Mouse (Mus musculus) CD4-positive, CD25-positive, alpha-beta regulatory T cell, adult 4 months (primary cell): ENCODE data around the gene Epb41l2. TPM values are rescaled to one million over a fixed set of nuclear protein-coding genes. Genes with fewer than 3 reads are reported as not detected.
A peak's percentile ranks its signal among the peaks of the same experiment; 100 is the strongest.

Experiments
- ATAC-seq: one replicate; pipeline ENCODE4 v1.8.0; 2017
- polyA plus RNA-seq, 2 experiments: library from polyadenylated mRNA; unstranded; fragments of 100-300 nt; shearing (Covaris generic); gene quantifications; one replicate each; pipeline ENCODE4 v1.2.1; 2017

The Epb41l2 gene
- polyA plus RNA-seq, 2 experiments from 2014 or later = 19.1 to 20.1 TPM

DNA sequence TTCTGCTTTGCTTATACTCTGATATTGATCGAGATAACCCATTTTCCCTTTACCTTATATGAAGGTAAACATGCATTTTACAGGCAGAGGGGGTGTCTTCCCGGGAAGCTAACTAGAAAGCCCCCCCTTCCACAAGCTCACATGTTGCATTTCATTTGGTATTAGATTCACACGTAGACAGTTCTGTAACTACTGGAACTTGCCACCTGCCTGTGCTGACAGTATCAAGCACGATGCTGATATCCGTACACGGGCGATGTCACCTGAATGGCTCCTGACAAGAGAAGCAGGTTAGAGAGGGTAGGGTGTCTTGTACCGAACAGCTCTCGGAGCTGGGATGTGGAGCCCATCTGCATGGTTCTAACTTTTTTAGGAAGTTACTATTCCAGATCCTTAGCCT, 41.0 kb downstream of the Epb41l2 start:
- ATAC-seq = no peak

DNA sequence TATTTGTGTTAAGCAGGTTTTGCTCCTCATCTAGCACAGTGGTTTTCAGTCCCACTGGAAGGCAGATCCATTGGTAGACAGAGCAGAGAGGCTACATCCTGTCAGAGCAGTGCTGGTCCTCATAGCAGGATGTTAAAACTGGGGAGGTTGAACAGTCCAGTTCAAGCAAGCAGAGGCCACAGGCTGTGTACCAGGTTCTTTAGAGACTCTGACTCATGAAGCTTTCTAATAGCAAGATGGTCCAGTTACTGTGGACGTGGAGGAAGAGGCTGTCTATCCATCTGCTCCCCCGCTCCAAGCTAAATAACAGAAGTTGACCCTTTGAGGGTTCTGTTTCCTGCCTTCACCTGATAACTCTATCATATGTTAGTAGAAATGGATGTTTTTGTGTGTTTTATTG, 41.8 kb downstream of the Epb41l2 start:
- ATAC-seq = no peak

DNA sequence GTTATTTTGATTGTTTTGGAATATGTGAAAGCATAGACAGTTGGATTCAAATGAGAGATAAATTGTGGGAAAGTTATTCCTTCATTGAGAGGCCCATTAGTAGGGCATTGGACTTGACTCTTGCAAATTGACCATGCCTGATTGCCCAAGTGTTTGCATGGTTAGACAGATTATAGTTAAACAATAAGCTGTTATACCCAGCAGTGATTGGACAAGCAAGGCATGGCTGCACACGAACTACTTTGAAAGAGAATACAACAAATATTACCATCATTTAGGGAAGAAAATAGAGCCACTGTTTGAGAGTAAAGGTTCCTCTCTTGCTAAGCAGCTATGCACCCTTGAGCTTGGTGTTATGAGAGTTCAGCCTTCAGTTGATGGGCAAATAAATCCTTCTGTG, 43.3 kb downstream of the Epb41l2 start:
- ATAC-seq = no peak

DNA sequence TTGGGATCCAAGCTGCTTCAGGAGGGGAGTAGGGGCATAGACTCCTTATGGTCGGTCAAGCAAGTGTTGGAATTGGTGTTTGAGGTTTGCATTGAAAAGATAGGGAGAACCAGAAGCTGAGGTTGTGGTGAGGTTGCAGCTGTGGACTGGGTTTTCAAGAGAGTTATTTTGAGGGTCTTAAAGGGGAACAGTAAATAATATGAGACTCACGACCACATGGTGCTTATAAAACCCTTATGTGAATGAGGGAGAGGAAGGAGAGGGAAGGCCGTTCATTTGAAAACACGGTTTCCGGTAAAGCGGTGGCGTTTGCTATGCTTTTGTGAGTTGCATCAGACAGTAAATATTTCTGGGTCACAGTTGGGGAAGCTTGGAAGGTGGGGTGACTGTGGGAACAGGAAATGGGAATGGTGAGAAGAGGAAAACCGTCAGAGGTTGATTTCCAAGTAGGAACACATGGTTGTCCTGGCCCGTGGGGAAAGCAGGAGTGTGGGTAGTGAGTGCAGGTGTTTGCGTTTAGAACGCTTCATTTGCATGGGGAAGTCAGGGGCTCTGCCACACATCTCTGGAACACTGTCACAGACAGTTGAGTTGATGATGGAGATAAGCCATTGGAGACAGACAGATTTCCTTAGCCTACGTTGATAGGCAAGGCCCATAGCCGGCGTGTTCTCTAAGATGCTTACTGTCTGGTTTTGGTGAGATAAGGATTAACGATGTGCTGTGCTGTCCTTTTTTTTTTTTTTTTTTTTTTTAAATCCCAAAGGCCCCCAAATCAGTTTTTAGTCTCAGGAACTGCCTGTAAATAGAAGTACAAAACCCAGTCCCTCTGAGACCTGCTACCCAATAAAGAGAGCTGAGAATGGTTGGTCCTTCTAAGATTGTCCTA, 44.5 kb downstream of the Epb41l2 start:
- peak; percentile 46 for ATAC-seq

DNA sequence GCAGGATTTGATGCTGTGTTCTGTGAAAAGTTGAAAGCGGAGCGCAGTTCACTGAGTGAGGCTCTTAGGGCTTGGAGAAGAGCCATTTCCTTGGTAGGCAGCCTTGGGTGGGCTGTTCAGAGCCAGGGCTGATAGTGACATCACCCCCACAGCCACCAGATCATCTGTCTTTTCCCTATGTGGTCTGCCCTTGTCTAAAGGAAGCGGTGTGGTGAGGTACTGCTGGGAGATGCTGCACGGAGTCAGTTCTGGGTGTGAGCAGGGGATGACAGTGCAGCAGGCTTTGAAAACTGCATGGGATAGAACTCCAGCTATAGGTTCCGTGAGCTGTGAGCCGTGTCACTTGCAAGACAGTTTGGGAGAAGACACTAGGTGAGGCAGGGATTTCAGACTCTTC, 45.1 kb downstream of the Epb41l2 start:
- no peak for ATAC-seq

DNA sequence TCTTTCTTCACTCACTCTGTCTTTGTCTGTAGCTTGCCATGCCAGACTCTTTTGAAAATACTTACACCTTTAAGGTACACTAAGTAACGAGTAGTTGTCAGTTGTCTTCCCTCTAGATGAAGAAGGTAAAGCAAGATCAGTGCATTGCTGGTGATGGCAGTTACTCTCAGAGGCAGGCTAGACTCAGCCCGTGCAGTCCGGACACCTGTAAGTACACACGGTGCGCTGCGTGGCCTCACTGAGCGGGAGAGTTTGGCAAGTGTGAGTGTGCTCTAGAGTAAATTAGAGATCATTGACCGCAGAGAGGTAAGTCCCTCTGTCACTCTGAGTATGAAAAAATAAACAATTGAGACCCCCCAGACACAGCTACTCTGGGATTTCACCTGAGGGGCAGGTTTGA, 46.0 kb downstream of the Epb41l2 start:
- no peak for ATAC-seq

DNA sequence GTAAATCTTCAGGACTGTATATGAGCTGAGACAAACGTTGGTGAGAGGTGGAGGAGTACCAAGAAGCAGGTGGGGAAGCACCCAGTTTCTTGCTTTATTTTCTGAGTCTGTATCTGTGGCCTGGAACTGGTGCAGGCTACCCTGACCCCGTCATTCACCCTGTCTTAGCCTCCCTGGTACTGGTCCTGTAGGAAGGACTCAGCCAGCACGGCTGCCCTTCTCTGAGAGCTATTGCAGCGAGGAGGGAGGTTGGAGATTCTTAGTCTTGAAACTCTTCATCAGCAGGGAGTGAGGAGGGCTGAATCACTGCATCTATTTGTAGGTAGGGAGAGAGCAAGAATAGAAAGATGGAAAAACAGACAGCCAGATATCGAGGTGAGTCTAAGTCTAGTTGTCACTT, 47.1 kb downstream of the Epb41l2 start:
- ATAC-seq = no peak

DNA sequence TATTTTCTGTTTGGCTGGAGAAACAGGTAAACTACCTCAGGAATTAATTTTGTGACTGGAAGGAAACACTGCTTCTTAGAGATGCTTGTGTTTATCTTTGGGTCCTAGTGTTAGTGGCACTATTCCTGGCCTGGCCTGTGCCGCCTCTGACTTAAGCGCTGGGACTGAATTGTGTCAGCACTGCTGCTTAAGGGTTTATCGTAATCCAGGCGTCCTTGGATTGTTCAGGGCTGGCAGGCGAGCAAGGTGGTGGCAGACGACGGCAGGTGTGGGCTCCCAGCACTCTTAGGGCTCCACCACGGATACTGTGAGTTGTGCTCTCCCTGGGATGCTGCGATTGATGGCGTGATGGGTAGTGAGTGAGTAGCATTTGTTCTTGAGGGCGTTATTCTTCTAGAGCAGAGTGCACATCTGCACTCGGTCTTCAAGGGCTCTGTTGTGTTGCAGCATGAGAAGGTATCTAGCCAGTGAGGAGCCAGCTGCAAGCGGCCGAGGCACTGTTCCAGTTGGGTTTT, 48.6 kb downstream of the Epb41l2 start:
- no peak for ATAC-seq

DNA sequence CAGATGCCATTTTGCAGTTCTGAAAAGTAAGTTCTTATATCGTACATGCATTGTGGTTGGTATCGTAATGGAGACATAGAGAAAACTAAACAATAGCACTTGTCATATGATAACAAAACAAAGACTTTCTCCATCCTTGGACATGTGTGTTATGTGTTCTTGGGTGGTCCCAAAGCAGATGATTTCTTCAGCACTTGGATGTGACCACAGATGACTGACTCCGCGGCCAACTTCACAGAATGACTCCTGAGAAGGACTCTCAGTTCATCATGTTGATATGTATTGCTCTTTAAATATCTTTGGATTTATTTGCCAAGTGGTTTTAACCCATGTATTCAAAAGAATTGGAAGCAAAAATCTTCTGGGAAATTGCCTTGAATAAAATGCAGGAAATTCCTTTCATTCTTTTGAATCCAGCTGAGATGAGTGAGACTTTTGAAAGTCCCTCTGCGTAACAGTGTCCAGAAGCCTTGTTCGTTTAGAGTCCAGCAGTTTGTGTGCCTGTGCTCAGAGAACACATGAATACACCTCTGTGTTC, 52.3 kb downstream of the Epb41l2 start:
- ATAC-seq = no peak

DNA sequence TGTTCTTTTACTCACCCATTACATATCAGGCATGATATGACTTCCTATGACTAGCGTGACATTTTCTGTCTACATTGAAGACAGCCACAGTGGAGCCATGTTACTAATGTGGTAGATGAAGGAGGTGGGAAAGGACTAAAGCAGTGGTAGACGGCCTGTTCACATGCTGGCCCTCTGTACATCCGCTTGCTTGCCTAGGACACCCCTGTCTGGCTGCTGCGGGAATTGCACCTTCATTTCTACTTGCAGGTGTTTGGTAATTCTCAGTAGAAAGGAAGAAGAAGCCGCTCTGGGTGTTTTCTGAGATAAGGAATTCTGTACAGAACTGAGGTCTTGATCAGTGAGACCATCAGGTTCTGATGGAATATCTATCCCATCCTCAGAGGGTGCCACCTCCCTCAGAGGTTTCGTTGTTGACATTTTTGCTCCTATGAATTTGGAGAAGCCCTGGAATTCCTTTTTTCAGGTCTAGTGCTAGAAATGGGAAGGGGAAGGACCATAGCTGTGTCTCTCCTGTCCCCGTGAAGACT, 55.7 kb downstream of the Epb41l2 start:
- ATAC-seq = no peak

DNA sequence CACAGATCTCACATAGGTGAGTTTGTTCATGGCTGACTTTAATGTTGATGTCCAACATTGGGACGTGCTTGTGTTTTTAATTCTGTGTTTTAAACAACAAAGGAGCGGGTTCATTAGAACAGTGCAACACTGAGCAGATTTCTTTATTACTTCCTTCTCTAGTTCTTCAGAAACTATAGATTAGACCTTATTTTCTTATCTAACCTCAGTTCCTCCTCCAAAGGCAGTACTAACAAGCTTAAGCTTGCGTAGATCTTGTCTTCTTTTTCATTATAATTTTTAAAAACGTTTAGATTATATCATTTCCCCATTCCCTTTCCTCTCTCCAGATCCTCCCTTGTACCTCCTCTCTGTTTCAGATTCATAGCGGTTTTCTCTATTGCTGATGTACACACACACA, 57.1 kb downstream of the Epb41l2 start:
- ATAC-seq = no peak

DNA sequence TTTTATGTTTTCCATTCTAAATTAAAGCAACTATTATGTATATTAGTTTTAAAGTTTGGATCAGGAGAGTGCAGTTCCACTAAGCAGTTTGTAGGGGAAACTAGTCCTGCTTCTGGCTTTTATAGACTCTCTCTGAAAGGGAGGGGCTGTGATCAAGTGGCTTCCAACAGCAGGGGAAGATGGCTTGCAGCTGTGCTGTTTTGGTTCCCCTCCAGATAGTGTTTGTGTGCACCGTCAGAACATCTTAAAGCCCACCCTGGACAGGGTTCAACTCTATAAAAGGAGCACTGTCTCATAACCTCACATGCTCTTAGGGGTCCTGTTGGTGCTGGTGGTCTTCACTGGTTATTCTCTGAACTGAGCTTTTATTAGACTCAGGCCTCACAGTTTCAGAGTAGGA, 66.5 kb downstream of the Epb41l2 start:
- no peak for ATAC-seq

DNA sequence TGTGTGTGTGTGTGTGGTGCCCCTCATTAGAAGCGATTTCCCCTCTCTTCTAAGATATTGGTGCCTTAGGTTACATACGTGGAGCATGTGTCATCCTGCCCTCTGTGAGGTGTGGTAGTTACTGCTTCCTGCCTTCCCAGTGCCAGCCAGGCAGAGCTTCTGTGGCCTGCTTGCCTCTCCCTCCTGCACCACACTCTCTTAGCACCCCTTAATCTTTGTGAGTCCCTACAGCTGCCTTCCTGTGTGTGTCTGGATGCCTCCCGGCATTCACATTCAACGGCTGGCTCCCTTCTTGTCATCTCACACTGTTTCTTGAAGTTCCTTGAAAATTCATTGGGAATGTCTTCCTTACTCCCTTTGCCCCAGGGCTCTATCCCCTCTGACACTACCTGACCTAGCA, 67.2 kb downstream of the Epb41l2 start:
- no peak for ATAC-seq

DNA sequence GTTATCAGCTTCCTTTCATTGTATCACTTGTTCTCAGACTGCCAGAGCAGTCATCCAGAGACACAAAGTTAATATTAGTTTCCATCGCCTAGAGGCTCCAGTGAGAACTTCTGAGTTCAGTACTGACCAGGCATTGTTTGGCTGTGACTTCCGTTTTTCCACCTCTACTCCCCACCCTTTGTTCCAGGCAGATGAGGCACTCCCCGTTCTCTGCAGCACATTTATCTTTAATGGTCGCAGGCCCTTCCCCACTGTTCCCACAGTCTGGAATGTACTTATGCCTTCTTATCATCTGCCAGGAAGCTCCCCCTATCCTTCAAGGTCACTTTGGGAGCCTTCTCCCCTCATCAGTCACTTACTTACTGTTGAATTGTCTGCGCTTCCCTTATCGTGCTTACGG, 67.9 kb downstream of the Epb41l2 start:
- ATAC-seq = no peak

DNA sequence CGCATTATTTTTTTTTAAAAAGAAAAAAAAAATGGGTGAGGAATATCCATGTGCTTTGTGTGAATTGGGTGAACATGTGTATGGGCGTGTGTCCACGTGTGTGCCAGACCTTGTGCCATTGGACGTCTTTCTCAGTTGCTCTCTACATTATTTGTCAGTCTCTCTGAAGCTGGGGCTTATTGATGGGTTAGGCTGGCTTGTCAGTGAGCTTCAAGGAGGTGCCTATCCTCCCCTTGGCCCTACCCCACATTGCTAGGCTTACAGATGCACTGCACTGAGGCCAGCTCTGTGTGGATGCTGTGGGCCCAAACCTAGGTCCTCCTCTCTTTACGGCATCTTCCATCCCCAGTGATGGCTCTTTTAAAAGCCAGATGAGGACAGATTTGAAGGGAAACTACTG, 69.1 kb downstream of the Epb41l2 start:
- no peak for ATAC-seq

DNA sequence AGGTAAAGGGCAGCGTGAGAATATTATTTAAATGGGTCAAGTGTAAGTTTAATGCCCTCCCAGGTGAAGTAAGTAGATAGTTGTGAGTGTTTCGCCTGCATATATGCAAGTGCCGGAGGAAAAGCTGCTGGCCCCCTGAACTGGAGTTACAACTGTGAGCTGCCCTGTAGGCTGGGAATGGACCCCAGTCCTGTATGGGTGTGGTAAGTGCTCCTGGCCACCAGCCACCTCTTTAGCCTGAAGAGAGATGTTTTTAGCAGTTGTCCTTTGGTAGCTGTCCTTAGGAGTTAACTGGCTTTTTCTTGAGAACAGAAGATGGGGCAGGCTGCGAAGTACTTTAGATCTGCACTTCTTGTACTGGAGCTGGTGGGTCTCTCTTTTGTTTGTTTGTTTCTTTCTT, 69.7 kb downstream of the Epb41l2 start:
- no peak for ATAC-seq

DNA sequence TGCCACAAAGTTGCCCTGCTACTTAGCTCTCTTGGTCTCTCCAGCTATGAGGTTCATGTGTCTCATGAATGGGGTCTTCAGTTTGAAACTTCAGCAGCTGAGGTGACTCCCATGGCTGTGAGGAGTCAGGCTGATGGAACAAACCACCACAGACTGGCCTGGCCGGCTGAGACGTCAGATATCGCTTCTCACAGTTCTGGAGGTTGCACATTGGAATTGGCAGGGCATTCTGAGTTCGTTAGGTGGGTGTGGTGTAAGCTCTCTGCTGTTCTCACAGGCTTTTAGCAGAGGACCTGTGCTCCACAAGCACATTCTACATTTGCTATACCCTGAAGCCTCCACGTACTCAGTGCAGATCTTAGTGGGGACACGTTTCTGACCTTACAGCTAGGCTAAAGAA, 71.3 kb downstream of the Epb41l2 start:
- no peak for ATAC-seq

DNA sequence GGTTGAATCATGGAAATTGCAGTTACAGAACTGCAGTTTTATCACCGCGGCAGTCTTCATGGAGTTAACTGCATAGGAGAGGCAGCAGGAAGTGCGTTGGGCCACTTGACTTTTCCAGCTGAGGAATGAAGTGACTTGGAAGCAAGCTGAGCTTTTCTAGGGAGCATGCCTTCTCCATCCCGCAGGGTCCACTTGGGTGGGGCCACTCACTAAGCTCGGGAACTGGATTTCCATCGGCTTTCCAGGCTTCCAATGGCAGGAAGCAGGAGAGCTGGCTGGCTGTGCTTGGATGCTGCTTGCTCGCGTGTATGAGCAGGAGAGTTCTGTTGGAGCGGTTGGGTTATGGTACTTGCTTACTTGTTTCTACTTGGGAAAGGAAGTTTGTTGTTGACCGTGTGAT, 72.8 kb downstream of the Epb41l2 start:
- ATAC-seq = no peak

DNA sequence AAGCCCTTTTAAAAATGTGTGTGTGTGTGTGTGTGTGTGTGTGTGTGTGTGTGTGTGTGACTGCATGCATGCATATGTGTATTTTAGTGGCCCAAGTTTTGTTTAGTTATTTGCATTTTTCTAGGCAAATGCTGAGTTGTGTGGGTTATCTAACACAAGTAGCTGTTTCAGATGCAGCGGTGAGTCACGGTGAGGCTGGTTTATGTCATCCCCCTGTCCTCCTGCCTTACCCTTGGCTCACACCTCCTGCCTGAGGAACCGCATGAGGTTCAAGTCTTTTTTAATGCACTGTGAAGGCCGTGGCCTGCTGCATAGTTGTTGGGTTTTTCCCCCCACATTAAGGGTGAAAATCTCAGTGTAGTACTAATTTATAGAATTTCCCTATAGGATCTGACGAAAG, 73.3 kb downstream of the Epb41l2 start:
- no peak for ATAC-seq

DNA sequence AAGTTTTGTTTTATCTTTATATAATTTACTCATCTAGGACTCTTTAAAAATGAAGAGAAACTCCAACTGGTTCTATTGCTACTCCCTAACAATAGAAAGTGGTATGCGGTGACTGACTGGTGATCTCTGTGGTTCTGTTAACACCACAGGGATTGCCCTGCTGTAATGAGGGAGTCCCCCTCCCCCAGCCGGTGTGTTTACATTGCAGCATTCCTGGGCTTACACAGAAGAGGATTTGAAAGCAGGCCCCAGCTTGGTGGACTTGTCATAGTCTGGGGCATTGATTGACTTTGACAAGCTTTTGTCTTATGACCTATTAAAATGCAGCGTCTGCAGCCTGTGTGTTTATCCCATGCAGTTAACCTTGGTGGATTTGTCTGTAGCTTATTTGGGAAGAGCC, 73.9 kb downstream of the Epb41l2 start:
- no peak for ATAC-seq

DNA sequence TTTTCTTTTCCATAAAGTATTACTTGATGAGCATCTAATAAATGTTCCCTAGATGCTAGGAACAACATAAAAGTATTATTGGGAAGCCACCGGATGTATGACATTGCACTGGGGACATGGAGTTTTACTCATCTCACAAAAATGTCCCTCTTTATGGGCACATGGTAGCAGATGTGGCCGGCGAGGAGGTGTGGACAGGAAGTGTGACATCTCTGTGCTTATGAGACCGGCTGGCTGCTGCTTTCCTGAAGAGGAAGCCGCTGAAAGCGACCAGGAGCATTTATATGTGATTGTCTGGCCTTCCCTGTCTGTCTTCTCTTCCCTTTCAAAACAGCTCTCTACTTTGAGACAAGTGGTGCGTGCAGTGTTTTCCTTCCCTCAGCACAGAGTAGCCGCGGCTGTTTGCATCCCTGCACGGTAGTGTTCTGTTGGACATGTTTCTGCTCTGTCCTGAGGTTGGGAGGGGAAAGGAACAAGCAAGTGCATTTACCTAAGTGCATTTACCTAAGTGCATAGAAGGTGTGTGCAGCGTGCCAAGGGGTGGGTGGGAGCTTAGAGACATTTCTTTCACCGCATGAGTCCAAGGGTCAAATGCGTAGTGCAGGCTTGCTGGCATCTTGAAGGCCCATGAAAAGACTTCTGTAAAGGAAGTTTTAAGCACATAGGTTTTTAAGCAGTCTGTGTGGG, 74.9 kb downstream of the Epb41l2 start:
- no peak for ATAC-seq

DNA sequence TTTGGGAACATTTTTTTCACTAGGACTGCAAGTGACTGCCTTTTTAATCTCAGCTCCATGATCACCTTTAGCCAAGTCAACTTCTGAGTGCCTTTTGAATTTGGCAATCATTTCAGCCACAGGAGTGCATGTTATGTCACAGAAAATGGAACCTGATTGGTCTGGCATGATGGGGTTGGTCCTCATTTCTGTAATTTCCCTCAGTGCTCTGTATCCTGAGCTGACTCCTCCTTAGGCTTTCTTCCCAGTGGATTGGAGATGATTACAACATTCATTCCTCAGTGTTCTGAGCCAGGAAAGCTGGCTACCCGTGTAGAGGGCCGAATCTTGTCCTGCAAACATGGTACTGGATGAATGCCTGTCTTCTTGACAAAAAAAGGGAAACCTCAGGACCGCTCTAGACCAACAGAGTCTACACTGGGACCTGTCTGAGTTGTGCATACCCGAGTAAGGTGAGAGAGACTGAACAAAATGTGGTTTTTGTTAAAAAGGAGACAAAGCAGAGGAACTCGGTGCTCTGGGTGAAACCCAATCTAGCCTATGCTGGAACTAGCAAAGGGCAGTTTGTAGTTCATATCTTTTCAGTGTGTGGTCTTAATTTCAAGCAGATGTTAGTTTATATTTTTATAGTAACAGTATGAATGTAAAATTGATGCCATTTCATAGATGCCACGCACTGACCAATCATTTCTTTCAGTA, 77.3 kb downstream of the Epb41l2 start:
- ATAC-seq = no peak
